Mouse (Mus musculus): ENCODE measurements around the gene Inhbe.
"Not testable (repeated sequence)": the region's sequence is repeated elsewhere in the genome, so short reads cannot be mapped to it uniquely, and the experiment has no call there.

DNA sequence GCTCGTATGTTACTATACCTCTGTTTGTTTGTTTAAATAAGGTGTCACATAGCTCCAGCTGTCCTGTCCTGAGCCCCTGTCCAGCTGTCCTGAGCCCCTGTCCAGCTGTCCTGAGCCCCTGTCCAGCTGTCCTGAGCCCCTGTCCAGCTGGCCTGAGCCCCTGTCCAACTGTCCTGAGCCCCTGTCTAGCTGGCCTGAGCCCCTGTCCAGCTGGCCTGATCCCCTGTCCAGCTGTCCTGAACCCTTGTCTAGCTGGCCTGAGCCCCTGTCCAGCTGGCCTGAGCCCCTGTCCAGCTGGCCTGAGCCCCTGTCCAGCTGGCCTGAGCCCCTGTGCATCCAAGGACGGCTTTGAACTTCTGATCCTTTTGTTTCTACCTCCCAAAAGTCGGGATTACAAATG lies 45.0 kb downstream of the Inhbe start:
- TF ChIP-seq CTCF, EP300 (IDR thresholded peaks at IDR 0.05): not testable (repeated sequence)
